Mouse (Mus musculus) brain, embryonic 14.5 days (tissue): ENCODE data around the gene Pop5. TPM values are rescaled to one million over a fixed set of nuclear protein-coding genes. Genes with fewer than 3 reads are reported as not detected.
A peak's percentile ranks its signal among the peaks of the same experiment; 100 is the strongest.

Experiments
- DNase-seq: peaks from one replicate; pipeline ENCODE4 v3.0.0-alpha.2; 2011; ENCODE audit warnings: low read depth
- CTCF ChIP-seq: fragments of 200-500 bp; IDR thresholded peaks from 2 replicates; pipeline ENCODE4 v1.5.1; 2012; ENCODE audit warnings: inconsistent platforms, mild to moderate bottlenecking, moderate library complexity, borderline replicate concordance; ENCODE audit not compliant: insufficient read depth, insufficient read length; ENCODE audit errors: extremely low read depth
- POLR2A ChIP-seq: fragments of 200-500 bp; IDR thresholded peaks from 2 replicates; pipeline ENCODE4 v1.6.1; 2012; ENCODE audit warnings: mild to moderate bottlenecking, inconsistent platforms, borderline replicate concordance; ENCODE audit not compliant: poor library complexity, insufficient read depth, insufficient read length, severe bottlenecking; ENCODE audit errors: extremely low read depth
- polyA plus RNA-seq: library from polyadenylated mRNA; depleted of rRNA; stranded (reverse); fragments of >200 nt; gene quantifications from 2 replicates; pipeline ENCODE4 v1.2.3, GENCODE M21; 2012

Pop5 gene
- polyA plus RNA-seq, 1 experiment = 57.0 TPM

DNA sequence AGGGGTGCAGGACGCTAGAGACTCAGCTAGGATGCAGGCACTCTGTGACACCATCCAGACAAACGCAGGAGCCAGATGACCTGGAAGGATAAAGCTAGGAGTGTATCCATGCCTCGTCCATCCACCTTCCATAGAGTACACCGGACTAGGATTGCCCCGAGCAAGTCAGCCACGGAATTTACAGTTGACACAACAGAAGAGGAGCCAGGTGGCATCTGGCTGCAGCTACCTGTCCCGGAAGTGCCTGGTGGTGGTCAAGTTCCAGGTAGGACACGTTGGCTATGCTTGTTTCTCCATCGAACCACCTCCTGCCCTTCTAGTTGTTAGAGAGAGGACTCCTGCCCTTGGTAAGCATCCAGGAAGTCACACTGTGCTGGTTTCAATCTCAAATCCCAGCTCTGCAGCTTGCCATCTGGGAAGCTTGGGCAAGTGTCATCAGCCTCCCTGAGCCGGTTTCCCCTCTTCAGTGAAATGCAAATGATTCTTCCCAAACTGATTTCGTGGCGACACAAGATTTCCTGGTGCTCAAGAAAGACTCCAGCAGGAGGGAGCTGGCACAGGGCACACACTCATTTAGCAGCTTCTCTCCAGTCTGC lies 40.9 kb upstream of the Pop5 start:
- no peak for TF ChIP-seq POLR2A
- TF ChIP-seq CTCF = no peak
- DNase-seq = peak; percentile 61

DNA sequence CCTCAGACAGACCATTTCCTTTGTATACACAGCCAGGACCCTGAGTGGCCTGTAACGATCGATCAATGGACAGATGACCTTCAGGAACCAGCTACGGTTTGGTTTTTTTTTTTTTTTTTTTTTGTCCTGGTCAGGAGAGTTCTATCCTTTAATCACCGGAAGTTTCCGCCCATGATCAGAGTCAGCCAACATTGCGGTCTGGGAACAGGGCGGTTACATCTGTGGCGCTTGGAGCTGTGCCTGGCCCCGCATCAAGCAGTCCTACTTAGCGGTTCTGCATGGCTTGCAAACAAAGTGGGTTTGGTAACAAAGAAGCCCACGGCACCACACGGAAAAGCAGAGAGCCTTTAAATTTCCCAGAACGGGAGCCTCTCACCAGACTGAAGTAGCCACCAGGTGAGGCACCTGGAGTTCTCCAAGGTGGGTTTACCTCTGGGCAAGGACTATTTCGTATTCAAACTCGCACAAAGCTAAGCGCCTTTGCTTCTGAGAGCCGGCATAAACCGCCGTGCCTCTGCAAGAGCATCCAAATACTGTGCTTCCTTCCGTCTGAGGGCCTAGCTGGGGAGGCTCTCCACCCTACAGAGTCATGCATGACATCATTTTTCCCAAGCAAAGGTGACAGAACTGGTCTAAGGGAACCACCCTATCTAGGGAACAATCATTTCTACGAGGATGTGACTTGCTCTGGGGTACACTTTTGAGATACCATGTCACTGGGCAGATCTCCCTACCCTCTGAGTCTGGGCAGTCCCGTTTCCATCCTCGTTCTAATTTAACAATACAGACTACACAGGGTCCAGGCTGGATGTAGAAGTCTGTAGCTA lies 31.7 kb upstream of the Pop5 start:
- DNase-seq = peak; percentile 80
- no peak for TF ChIP-seq POLR2A
- TF ChIP-seq CTCF = no peak

DNA sequence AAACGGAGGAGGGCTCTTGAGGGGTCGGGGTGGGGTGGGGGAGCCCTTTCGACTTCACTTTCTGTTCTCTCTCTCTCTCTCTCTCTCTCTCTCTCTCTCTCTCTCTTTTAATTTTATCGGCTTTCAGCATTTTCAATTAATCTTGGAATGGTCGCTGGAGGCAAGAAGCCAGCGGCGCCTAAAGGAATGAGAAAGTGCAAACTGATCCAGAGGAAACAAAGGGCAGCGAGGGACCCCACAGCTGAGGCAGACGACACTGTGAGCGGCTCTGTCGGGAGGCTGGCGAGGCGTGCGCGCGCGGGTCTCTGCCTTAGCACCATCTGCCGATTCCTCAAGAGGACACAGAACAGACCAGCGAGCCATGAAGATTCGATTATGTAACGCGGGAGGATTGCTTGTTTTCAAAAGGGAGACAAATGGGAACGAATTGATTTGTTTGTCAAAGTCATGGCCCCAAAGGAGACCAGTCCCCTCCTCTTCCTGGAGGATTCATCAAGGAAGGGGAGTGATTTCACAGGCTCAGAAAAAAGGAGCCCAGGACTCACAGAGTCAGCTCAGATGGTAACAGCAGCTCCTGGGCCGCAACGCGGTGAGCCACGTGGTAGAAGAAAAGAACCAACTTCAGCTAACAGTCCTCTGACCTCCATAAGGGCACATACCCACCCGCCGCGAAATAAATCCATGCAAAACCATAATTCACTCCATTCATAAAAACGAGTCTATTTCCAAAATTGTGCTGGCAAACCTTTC lies 30.9 kb upstream of the Pop5 start:
- peak; percentile 29; the same call in 1 of the 2 replicates for TF ChIP-seq POLR2A
- no peak for TF ChIP-seq CTCF
- DNase-seq = peak; percentile 88

DNA sequence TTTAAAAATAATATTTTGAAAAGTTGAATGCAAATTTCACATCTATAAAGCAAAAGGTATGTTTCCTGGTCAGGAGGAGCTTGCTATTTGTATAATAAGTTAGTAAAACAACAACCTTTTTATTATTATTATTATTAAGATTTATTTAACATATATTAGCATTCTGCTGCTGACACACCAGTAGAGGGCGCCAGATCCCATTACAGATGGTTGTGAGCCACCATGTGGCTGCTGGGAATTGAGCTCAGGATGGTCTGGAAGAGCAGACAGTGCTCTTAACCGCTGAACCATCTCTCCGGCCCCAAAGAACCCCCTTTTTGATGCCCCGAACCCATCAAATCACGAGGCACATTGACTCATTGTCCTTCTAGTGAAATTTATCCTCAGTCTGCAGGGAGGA lies 28.4 kb upstream of the Pop5 start:
- TF ChIP-seq POLR2A (no peak), CTCF (peak; percentile 19; the same call in 1 of the 2 replicates)
- DNase-seq = no peak

DNA sequence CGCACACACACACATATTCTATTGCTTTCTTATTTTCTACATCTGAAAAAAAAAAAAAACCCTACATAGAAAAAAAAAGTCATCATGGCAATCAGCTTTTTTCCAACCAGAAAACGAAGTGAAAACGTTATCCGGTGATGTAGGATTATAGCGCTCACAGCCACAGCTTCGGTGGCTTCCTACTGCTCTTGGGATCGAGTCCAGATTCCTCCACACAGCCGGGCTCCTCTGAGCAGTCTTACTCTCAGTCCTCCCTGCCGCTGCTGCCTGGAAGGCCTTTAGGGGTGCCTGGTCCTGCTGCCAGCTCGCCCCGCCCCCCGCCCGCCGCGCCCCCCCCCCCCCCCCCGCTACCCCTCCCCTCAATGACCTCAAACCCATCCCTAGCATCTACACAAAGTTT lies 27.7 kb upstream of the Pop5 start:
- no peak for TF ChIP-seq CTCF
- DNase-seq = peak; percentile 47

DNA sequence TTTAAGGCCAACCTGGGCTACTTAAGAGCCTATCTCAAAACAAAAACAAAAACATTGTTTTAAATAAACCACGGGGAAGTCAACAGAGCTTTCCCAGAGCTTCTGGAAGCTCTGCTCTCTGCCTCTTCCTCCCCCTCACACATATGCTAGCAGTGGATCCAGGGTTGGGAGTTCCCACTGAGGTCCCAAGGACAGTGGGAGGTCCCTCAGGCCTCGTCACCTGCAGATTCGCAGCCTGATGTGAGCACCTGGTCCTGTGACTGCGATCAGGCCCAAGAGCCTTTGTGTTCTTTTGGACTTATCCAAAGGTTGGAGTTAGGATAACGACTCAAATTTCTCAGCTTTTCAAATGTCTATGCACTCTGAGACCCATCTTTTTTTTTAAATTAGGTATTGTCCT lies 27.0 kb upstream of the Pop5 start:
- no peak for DNase-seq
- TF ChIP-seq POLR2A = no peak
- TF ChIP-seq CTCF = no peak

DNA sequence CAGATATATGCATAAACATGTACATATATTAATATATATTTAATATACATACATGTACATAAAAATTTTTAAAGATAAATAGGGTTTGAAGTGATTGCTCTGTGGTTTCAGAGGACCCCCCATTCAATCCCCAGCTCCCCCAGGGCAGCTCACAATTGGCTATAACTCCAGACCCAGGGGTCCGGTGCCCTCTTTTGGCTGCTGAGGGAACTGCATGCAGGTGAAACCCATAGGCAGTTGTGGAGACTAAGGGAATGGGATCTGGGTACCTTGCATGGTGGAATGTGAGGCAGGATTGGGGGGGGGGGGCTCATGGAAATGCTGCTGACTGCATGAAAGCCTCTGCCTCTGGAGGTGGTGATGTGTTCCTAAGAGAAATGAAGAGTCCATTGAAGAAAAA lies 25.3 kb upstream of the Pop5 start:
- DNase-seq = no peak

DNA sequence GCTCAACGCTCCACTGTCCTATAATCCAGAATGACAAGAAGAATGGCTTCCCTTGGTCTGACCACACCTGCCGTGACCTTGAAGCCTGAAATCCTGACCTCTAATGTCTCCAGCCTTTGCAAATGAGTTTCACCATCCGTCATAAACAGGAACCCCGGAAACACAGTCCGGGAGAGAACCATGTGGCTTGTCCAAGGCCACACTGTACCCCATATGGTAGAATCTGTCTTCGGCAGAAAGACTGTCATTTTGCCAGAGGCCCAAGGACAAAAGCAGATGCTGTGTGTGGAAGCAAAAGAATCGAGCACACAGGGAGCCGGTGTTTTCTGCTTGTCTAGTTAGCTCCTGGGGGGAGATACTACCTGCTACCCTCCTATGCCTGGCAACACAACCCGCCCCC lies 23.2 kb upstream of the Pop5 start:
- peak; percentile 57 for DNase-seq

More for the DNA sequence above, 25.3 kb upstream of the Pop5 start:
- TF ChIP-seq POLR2A (no peak), CTCF (peak; percentile 66)

DNA sequence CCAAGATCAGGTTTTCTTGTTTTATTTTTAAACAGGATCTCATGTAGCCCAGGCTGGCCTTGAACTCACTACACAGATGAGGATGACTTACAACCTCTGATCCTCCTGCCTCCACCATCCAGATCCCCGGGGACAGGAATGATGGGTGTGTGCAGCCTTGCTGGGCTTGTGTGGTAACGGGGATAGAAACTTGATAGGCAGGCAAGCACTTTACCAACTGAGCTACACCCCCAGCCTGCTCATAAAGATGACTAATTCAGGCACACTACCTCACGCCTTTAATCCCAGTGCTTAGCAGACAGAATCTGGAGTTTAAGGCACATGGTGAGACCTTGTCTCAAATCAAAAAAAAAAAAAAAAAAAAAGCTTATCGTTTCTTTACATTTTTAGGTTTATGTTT lies 22.8 kb upstream of the Pop5 start:
- no peak for DNase-seq
- no peak for TF ChIP-seq POLR2A
- no peak for TF ChIP-seq CTCF

More for the DNA sequence above, 23.2 kb upstream of the Pop5 start:
- TF ChIP-seq POLR2A = no peak
- TF ChIP-seq CTCF = no peak

DNA sequence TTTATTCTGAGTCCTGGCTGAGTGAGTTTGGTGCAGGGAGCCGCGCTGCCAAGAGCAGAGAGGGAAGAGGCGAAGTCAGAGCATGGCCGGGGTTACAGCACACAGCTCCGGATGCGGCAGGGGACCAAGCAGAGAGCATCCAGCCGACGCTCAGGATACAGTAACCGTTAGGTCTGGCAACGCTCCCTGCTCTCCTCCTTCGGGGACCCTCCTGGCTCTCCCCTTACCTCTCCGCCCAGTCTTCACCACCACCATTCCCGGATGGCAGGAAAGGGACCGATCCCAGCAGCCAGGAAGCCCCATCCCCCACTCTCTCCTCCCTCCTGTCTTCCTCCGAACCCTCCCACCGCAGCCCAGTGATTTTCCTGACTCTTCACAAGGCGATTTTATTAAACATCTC lies 20.8 kb upstream of the Pop5 start:
- TF ChIP-seq POLR2A = peak; percentile 54; the same call in 1 of the 2 replicates
- no peak for TF ChIP-seq CTCF
- peak; percentile 82 for DNase-seq
